Mouse (Mus musculus): ENCODE data around the gene Ptpa.
A peak's percentile ranks its signal among the peaks of the same experiment; 100 is the strongest.

Ptpa gene

DNA sequence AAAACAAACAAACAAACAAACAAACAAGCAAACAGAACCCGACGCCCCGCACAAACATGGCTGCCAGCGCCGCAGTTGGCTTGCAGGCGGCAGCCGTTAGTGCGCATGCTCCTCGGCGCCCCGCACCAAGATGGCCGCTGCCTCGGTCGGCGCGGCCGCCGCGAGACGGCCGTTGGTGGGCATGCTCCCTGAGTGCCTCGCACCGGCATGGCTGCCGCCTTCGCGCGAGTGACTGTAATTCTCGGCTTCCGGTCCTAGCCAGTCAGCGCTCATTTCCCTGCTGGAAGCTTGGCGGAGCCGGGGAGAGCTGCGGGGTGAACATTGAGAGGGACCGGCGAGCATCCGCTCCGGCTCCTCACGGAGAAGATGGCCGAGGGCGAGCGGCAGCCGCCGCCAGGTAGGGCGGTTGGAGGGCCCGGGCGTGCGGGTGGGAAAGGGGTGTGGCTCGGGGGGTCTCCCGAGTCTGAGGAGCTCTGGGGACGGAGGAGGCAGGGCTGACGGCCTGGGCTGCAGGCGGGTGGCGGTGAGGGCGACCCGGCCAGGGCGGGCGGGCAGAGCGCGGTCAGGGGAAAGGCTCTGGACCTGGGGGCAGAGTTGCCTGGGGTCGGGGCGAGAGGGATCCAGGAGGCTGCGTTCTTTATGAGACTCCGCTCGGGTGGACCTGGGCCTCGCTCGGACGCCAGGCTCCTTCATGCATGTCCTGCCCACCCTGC lies at the start of gene Ptpa:
Gene Ptpa (plus strand): TSS at position 104 of the 713 bp plus-strand sequence.
- peak; percentile 92 to 96 for DNase-seq

DNA sequence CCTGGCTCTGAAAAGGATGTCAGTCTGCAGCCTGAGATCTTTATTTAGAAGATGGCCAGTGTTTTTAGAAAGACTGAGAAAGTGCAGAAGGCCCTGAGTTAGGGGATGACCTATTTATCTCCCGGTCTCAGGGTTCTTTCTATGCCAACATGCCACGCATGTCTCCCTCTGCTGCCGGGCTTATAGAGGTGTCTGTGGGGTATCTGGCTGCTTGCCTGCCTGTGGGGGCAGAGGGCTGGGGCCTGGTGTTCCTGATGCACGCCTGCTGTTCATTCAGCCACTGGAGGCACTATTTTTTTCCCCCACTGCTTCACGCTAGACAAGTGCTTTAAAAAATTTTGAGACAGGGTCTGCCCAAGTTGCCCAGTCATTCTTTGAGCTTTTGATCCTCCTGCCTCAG lies 49.6 kb upstream of the Ptpa start:
- peak in 1 of 2 experiments; percentile 56 for DNase-seq

DNA sequence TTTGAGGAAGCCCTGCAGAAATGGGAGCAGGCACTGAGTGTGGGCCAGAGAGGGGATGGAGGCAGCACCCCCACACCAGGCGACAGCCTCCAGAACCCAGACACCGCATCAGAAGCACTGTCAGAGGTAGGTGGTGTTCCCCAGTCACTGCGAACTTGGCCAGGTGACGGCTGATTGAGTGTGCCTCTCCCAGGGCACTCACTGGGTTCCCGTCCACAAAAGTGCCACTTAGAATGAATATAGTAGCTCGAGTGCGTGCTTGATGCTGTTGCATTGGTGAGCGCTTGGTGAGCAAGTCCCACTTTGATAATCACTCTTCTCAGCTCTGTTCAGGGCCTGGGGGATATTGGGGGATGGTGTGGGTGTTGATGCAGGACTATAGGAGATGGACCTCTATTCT lies 44.3 kb upstream of the Ptpa start:
- no peak for DNase-seq

DNA sequence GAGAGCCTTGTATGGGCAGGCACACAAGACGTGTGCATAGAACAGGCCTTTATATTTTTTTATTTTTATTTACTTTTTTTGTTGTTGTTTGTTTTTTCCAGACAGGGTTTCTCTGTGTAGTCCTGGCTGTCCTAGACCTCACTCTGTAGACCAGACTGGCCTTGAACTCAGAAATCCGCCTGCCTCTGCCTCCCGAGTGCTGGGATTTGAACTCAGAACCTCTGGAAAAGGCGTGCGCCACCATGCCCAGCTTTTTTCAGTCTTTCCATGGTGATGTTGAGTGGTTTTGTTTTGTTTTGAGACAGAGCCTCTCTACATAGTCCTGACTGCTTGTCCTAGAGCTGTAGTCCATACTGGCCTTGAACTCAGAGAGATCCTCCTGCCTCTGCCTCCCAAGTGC lies 43.1 kb upstream of the Ptpa start:
- DNase-seq: peak in 1 of 2 experiments; percentile 25

DNA sequence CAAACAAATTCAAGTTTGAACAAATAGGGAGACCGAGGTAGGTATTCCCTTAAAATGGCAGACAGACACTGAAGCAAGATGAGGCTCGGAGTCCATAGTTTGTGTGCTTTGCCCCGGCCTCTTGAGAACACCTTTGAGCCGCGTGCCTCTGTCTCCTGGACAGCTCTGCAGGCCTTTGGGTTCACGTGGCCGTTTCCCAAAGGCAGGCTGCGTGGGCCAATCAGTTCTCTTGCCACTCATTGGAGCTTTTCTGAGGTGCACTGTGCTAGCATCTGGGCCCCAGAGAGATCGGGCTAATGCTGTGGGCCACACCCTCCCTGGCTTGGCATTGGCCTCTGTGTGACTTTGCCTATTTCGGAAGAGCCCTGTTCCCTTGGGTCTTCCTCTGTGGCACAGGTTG lies 39.9 kb upstream of the Ptpa start:
- DNase-seq: no peak

DNA sequence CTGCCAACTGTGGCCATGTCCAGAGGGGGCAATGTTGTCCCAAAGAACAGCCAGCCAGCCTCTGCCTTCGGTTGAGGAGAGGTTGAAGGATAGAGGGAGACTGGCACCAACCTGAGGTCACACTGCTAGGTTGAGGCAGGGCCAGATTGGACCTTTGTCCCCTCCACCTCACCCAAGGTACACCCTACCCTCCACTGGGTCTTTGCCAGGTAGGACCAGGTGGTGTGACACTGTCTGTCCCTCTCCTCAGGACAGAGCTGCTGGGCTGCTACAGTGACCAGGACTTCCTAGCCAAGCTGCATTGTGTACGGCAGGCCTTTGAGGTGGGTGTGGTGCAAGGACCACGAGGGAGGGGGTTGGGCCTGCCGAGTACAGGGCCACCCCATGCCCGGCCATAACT lies 38.1 kb upstream of the Ptpa start:
- DNase-seq: no peak

DNA sequence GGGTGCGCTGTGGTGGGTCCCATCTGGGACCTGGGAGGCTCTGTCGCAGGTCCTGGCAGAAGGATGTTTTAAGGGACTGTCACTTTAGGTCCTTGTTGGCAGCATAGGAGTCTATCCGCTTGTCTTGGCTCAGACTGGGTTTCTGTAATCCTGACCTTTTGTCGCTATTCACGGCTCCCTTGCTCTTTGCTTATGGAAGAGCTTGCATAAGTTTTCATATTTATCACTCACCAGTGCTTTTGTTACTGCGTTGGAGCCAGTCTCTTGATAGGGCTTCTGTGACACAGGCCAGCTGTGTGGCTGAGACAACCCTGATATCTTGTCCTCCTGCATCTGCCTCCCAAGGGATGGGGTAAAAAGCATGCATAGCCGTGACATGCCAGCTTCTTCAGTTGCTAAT lies 36.5 kb upstream of the Ptpa start:
- DNase-seq: no peak

DNA sequence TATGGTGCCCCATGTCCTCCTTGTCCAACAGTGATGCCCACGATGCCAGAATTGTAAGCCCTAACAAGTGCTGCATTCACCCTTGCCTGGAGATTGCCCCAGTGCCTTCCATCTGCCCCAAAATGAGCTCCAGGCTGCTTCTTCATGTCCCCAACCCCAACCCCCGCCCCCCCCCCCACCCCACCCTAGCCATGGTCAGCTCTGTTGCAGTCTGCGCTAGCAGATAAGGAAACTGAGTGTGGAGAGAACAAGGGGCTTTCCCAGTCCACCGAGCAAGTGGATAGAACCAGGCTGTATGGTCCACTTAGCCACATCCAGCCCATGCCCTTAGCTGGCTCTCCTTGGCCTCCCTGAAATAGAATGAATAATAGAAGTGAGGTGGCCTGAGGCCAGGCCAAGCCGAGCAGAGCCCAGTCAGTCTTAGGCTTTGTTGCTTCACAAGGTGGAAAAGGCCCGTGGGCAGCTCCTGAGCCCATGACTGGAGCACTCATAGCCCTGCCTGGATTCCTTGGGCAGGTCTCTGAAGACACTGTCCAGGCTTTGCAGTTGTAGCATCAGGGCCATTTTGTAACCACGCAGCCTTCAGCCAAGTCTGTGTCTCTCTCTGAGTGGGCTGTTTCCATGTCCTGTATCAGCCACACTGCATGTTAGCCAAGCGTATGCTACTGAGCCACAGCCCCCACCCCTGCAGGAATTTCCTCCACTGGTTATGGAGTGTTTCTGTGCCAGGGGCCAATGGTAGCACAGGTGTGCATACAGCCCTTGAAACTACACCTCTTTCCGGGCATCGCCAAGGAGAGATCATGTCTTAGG lies 35.1 kb upstream of the Ptpa start:
- DNase-seq: no peak

DNA sequence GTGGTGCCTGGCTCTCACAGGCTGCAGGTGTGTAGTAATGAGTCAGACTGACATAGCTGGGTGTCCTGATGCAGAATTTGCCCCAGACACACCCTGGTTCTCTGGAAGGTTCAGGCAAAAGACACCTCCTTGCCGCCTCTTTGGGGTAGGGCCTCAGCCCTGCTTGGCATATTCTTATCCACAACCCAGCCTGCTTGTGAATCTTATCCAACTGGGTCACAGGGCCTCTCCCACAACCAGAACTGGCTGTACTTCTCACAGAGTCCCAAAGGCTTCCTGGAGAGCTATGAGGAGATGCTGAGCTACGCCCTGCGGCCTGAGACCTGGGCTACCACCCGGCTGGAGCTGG lies 34.5 kb upstream of the Ptpa start:
- DNase-seq: no peak

DNA sequence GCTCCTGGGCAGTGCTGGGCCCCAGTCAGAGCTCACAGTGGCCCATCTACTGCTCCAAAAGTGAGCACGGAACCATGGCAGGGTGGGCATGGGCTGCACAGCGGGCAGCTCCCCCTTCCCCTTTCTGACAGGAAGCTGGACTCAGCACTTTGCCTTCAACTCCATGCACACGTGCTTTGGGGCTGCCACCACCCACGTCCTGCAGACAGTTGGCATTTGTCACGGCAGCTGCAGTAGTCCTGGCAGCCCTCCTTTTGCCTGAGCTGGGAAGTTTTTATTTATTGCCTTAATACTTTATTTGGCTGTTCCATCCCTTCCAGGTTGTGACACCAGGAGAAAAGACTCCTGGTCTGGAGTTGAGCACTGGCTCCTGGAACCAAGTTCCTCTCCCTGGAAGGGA lies 31.0 kb upstream of the Ptpa start:
- DNase-seq: no peak

DNA sequence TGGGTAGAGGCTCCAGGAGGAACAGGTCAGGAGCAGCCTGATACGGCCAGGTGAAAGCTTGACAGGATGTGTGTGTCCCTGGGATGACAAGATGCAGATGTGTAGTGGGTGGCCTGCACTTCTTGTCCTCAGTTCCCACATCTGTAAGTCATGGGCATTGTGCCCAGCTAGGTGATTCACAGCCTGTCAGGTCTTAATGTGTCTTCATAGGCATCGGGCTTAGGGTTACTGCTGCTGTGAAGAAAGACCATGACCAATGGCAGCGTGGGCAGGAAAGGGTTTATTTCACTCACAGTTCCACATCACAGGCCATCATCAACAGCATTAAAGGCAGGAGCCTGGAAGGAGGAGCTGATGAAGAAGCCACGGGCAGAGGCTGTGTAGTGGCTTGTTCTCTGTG lies 30.2 kb upstream of the Ptpa start:
- DNase-seq: no peak

DNA sequence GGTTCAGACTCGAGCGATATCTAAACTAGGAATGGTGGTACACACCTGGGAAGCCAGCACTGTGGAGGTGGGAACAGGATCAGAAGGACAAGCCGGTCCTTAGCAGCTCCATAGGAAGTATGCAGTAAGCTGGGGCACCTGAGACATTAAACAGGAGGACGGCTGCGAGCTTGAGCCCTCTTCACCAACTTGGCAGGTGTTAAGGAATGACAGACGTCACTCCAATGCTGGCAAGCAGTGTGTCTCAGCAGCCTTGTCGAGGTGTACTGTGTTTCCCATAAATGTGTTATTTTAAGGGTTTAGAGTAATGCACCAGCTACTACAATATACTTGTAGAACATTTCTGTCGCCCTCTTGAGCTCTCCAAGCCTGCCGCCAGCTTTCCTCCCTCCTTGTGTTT lies 28.9 kb upstream of the Ptpa start:
- no peak for DNase-seq

- DNase-seq: no peak
Measured at GRCm38 (mm10) chr2:30389000-30389399, 26.8 kb upstream of the Ptpa start.

GRCm38 (mm10) chr2:30392114-30392576 lies 23.7 kb upstream of the Ptpa start, which contains the start of gene Dolpp1:
Gene Dolpp1 (plus strand): TSS chr2:30392254.
- peak; percentile 96 to 99 for DNase-seq

- DNase-seq: peak; percentile 83
Measured at GRCm38 (mm10) chr2:30392577-30393369, 23.1 kb upstream of the Ptpa start.

- DNase-seq: peak; percentile 27 to 44
Measured at GRCm38 (mm10) chr2:30393370-30393656, 22.5 kb upstream of the Ptpa start.

- no peak for DNase-seq
Measured at GRCm38 (mm10) chr2:30395757-30396156, 20.1 kb upstream of the Ptpa start.

GRCm38 (mm10) chr2:30396246-30396645 lies 19.6 kb upstream of the Ptpa start:
- no peak for DNase-seq

- DNase-seq: no peak
Measured at GRCm38 (mm10) chr2:30397986-30398512, 17.8 kb upstream of the Ptpa start.

GRCm38 (mm10) chr2:30399191-30400171 lies 16.4 kb upstream of the Ptpa start:
- peak; percentile 46 to 51 for DNase-seq

- no peak for DNase-seq
Measured at GRCm38 (mm10) chr2:30401581-30401980, 14.3 kb upstream of the Ptpa start.

DNA sequence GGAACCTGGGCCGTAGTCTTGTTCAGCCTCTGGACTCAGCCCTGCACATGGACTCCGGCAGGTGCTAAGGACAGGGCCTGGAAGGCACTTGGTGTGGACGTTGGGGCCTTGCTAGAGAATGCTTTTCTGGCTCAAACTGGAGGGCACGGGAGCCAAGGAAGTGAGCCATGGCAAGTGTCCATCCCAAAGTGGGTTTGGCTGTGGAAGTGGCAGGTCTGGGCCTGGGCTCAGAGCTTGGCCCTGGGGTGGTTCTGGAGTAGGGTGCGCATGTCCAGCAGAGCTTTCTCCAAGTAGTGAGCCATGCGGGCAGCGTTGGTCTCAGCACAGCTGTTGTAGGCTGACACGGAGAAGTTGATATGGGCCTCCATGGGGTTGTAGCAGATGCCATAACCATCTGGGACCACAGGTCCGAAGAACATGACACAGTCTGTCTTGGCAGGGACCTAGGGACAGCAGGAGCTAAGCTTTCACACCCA lies 13.4 kb upstream of the Ptpa start:
- no peak for DNase-seq

All from kidney, postnatal 36 days (tissue).